Mouse (Mus musculus) heart, adult 2 months (tissue): ENCODE measurements around the gene Emx2.

ENCODE experiments used
- CTCF ChIP-seq: fragments of 200-600 bp; IDR thresholded peaks from 2 replicates; pipeline ENCODE4 v1.8.1; 2022; ENCODE audit warnings: antibody characterized with exemption, mild to moderate bottlenecking, moderate library complexity
- POLR2A ChIP-seq: fragments of 200-500 bp; IDR thresholded peaks from 2 replicates; pipeline ENCODE4 v1.6.1; 2011; ENCODE audit warnings: mild to moderate bottlenecking, low read depth, low read length, control low read depth; ENCODE audit not compliant: insufficient read depth

DNA sequence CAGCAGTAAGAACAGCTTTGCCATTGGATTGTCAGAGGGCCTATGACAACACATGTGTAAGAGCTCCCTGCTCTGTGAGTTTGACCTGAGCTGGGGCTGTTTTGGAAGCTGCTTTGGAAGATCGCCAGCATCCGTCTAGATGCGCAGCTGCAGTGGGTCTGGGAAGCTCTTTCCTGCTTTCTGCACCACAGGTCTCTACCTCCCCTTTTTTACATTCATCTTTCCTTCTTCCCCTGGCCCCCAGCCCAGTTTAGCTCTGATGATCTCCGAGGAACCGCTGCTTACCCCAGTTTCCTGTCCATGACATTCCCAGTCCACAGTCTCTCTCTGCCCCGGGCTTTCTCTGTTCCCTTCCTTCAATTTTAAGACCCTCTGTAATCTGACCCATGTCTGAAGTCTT, 25.9 kb upstream of the Emx2 start:
- no peak for TF ChIP-seq CTCF
- TF ChIP-seq POLR2A, result no peak
